ENCODE assay signal across 7 mouse cellular contexts in genomic region chr5:135544865-135545797, GRCm38 (mm10). TPM values are rescaled to one million over a fixed set of nuclear protein-coding genes. Genes with fewer than 3 reads are reported as not detected.
DNase-seq lines count a peak whose midpoint lies in the region; ATAC-seq and TF ChIP-seq lines count a peak whose summit lies in the region.

TSS of gene Hip1 (minus strand) at chr5:135545120.

- TF ChIP-seq POLR2A in kidney, adult 2 months (IDR thresholded peaks at IDR 0.05; ENCODE audit: low read depth, low read length) = no peak
- TF ChIP-seq POLR2A in spleen, adult 2 months (IDR thresholded peaks at IDR 0.05; ENCODE audit: low read depth, low read length) = no peak

- peak; percentile 96 to 97 for DNase-seq in adrenal gland, postnatal 36 days
- peak; percentile 100 for DNase-seq in heart, adult 18-20 months
- DNase-seq in kidney, adult 2 months = peak; percentile 100
- DNase-seq in spleen, adult 2 months (ENCODE audit: low read depth in 1 of 2, low spot score in 2 of 2) = peak; percentile 94 to 98

- ATAC-seq in embryonic facial prominence, embryonic 13.5 days (ENCODE audit: insufficient number of reproducible peaks, insufficient read depth, low FRiP score, low TSS enrichment, low read depth) = peak; percentile 99
- peak; percentile 100 for ATAC-seq in limb, embryonic 12.5 days (ENCODE audit: insufficient number of reproducible peaks, insufficient read depth, low FRiP score, low TSS enrichment, low read depth)
- ATAC-seq in midbrain, embryonic 15.5 days (replicated peaks) = peak; percentile 99

- peak within 1 kb of the TSS; percentile 83 for H3K4me2 ChIP-seq in embryonic facial prominence, embryonic 13.5 days
- peak within 1 kb of the TSS; percentile 92 for H3K4me2 ChIP-seq in limb, embryonic 12.5 days
- H3K4me2 ChIP-seq in midbrain, embryonic 15.5 days = peak within 1 kb of the TSS; percentile 96

- peak within 1 kb of the TSS; percentile 78 for H3K27ac ChIP-seq in embryonic facial prominence, embryonic 13.5 days
- peak within 1 kb of the TSS; percentile 54; the same call in 1 of the 2 replicates for H3K27ac ChIP-seq in kidney, adult 2 months (ENCODE audit: insufficient read depth, low read depth, low read length)
- H3K27ac ChIP-seq in limb, embryonic 12.5 days = peak within 1 kb of the TSS; percentile 46
- peak within 1 kb of the TSS; percentile 63 for H3K27ac ChIP-seq in midbrain, embryonic 15.5 days
- H3K27ac ChIP-seq in spleen, adult 2 months (ENCODE audit: insufficient read depth, low read length) = peak within 1 kb of the TSS; percentile 25

- H3K9ac ChIP-seq in embryonic facial prominence, embryonic 13.5 days = peak within 1 kb of the TSS; percentile 79
- peak within 1 kb of the TSS; percentile 73 for H3K9ac ChIP-seq in limb, embryonic 12.5 days (replicated peaks)
- peak within 1 kb of the TSS; percentile 62 for H3K9ac ChIP-seq in midbrain, embryonic 15.5 days

- no peaks in the 10 kb centered on the region for H3K27me3 ChIP-seq in embryonic facial prominence, embryonic 13.5 days
- H3K27me3 ChIP-seq in kidney, adult 2 months (replicated peaks; ENCODE audit: control insufficient read depth, insufficient read depth, low read length) = no peaks in the 10 kb centered on the region
- peaks cover 27% of the 10 kb centered on the region; the same call in 1 of the 2 replicates for H3K27me3 ChIP-seq in limb, embryonic 12.5 days
- no peaks in the 10 kb centered on the region for H3K27me3 ChIP-seq in midbrain, embryonic 15.5 days (replicated peaks)
- H3K27me3 ChIP-seq in spleen, adult 2 months (ENCODE audit: control insufficient read depth, insufficient read depth, low read length) = no peaks in the 10 kb centered on the region

- TF ChIP-seq CTCF in kidney, adult 2 months (conservative IDR thresholded peaks at IDR 0.05; ENCODE audit: insufficient read depth, insufficient read length, low read depth, low read length) = peak; percentile 54
- TF ChIP-seq CTCF in spleen, adult 2 months (IDR thresholded peaks at IDR 0.05; ENCODE audit: extremely low read depth, insufficient read depth, insufficient read length, insufficient replicate concordance) = peak; percentile 36; the same call in 1 of the 2 replicates

- H3K4me1 ChIP-seq in embryonic facial prominence, embryonic 13.5 days = peaks cover 15% of the 10 kb centered on the region
- no peaks in the 10 kb centered on the region for H3K4me1 ChIP-seq in kidney, adult 2 months (ENCODE audit: control insufficient read depth, insufficient read depth, low read length)
- H3K4me1 ChIP-seq in limb, embryonic 12.5 days (replicated peaks) = peaks cover 18% of the 10 kb centered on the region
- peaks cover 12% of the 10 kb centered on the region for H3K4me1 ChIP-seq in midbrain, embryonic 15.5 days
- H3K4me1 ChIP-seq in spleen, adult 2 months (ENCODE audit: control insufficient read depth, insufficient read depth, insufficient read length) = peaks cover 6% of the 10 kb centered on the region; the same call in 1 of the 2 replicates

- WGBS in embryonic facial prominence, embryonic 13.5 days = under 1% methylated on average over 46 of the region's 46 CpGs
- under 1% methylated on average over 46 of the region's 46 CpGs for WGBS in kidney, adult 2 months
- WGBS in limb, embryonic 12.5 days = under 1% methylated on average over 46 of the region's 46 CpGs
- under 1% methylated on average over 46 of the region's 46 CpGs for WGBS in midbrain, embryonic 15.5 days
- WGBS in spleen, adult 2 months = under 1% methylated on average over 46 of the region's 46 CpGs

- no peaks in the 10 kb centered on the region for H3K36me3 ChIP-seq in embryonic facial prominence, embryonic 13.5 days
- H3K36me3 ChIP-seq in kidney, adult 2 months (ENCODE audit: control insufficient read depth, insufficient read depth, low read length) = no peaks in the 10 kb centered on the region
- H3K36me3 ChIP-seq in limb, embryonic 12.5 days = no peaks in the 10 kb centered on the region
- H3K36me3 ChIP-seq in midbrain, embryonic 15.5 days (replicated peaks) = no peaks in the 10 kb centered on the region
- no peaks in the 10 kb centered on the region for H3K36me3 ChIP-seq in spleen, adult 2 months (ENCODE audit: control insufficient read depth, insufficient read depth, low read length)

- no peaks in the 10 kb centered on the region for H3K9me3 ChIP-seq in embryonic facial prominence, embryonic 13.5 days
- H3K9me3 ChIP-seq in limb, embryonic 12.5 days = no peaks in the 10 kb centered on the region
- H3K9me3 ChIP-seq in midbrain, embryonic 15.5 days = no peaks in the 10 kb centered on the region

- H3K4me3 ChIP-seq in embryonic facial prominence, embryonic 13.5 days = peak within 1 kb of the TSS; percentile 65
- peak within 1 kb of the TSS; percentile 66 for H3K4me3 ChIP-seq in kidney, adult 2 months (ENCODE audit: insufficient read depth, low read depth, low read length)
- peak within 1 kb of the TSS; percentile 69 for H3K4me3 ChIP-seq in limb, embryonic 12.5 days (replicated peaks)
- H3K4me3 ChIP-seq in midbrain, embryonic 15.5 days = peak within 1 kb of the TSS; percentile 77
- peak within 1 kb of the TSS; percentile 77 for H3K4me3 ChIP-seq in spleen, adult 2 months (ENCODE audit: extremely low read depth, insufficient read depth, insufficient read length)

RNA-seq across cellular contexts. Expression of gene Hip1, which starts in this region (rescaled TPM):
- total RNA-seq in adrenal gland, postnatal 36 days (2021) = 10 to 100 TPM; 20.0 to 28.0 TPM
- polyA plus RNA-seq in embryonic facial prominence, embryonic 13.5 days (2015; fragmentation: Nextera tagmentation; extraction: Ambion mirVana) = 34.6 and 37.9 TPM in 2 replicates
- 10 to 100 TPM; 19.9 to 24.4 TPM for total RNA-seq in heart, adult 18-20 months (2021)
- 14.1 and 16.6 TPM in 2 replicates for polyA plus RNA-seq in kidney, adult 2 months (2012; rRNA removed)
- 50.7 and 54.8 TPM in 2 replicates for polyA plus RNA-seq in limb, embryonic 12.5 days (2016; fragmentation: Nextera tagmentation; extraction: Ambion mirVana)
- polyA plus RNA-seq in midbrain, embryonic 15.5 days (2015; fragmentation: Nextera tagmentation; extraction: Ambion mirVana) = 37.6 and 38.2 TPM in 2 replicates
- polyA plus RNA-seq in spleen, adult 2 months (2012; rRNA removed) = 18.3 and 21.8 TPM in 2 replicates

Comparison
In these comparisons a context has a peak if more than half of its experiments do, and no peak if none do; other contexts are left out.
1. Peak in every context shown above with its lines: DNase-seq, ATAC-seq, H3K4me3 ChIP-seq and H3K27ac ChIP-seq.
2. H3K27ac ChIP-seq: peak in every context shown above with its lines; median percentile 78 in embryonic facial prominence, embryonic 13.5 days; 63 in midbrain, embryonic 15.5 days; 54 in kidney, adult 2 months; 46 in limb, embryonic 12.5 days; 25 in spleen, adult 2 months.